Mouse (Mus musculus) midbrain, embryonic 14.5 days (tissue): ENCODE results near the gene F8a. TPM values are rescaled to one million over a fixed set of nuclear protein-coding genes. Genes with fewer than 3 reads are reported as not detected.
"Not testable (repeated sequence)": the region's sequence is repeated elsewhere in the genome, so short reads cannot be mapped to it uniquely, and the experiment has no call there.

Experiments used
- ATAC-seq: fragments of 200-750 bp; cut with Nextera tagmentation; 2 replicates; pipeline ENCODE4 v1.8.0; 2017; ENCODE audit warnings: moderate number of reproducible peaks, moderate library complexity; ENCODE audit not compliant: low FRiP score, low TSS enrichment
- DNase-seq: peaks from one replicate; pipeline ENCODE4 v3.0.0-alpha.2; 2015
- H3K27ac ChIP-seq: fragments of 300-500 bp; sonication (generic); replicated peaks from 2 replicates; pipeline ENCODE4 v1.5.1; 2014; ENCODE audit warnings: mild to moderate bottlenecking, low read depth, low read length, moderate library complexity
- H3K27me3 ChIP-seq: fragments of 300-500 bp; sonication (generic); 2 replicates; pipeline ENCODE4 v1.6.1; 2014; ENCODE audit warnings: low read length, control low read depth, mixed read lengths; ENCODE audit not compliant: control insufficient read depth, insufficient read depth
- H3K36me3 ChIP-seq: fragments of 300-500 bp; sonication (generic); 2 replicates; pipeline ENCODE4 v1.6.1; 2014; ENCODE audit warnings: low read length, control low read depth; ENCODE audit not compliant: control insufficient read depth, insufficient read depth
- H3K4me1 ChIP-seq: fragments of 300-500 bp; sonication (generic); 2 replicates; pipeline ENCODE4 v1.6.1; 2014; ENCODE audit warnings: mild to moderate bottlenecking, antibody characterized with exemption, low read length, control low read depth; ENCODE audit not compliant: control insufficient read depth, insufficient read depth
- H3K4me2 ChIP-seq: fragments of 300-500 bp; sonication (generic); 2 replicates; pipeline ENCODE4 v1.6.1; 2014; ENCODE audit warnings: mild to moderate bottlenecking, low read length, moderate library complexity
- H3K4me3 ChIP-seq: fragments of 300-500 bp; sonication (generic); replicated peaks from 2 replicates; pipeline ENCODE4 v1.5.1; 2014; ENCODE audit warnings: low read depth, low read length
- H3K9ac ChIP-seq: fragments of 300-500 bp; sonication (generic); replicated peaks from 2 replicates; pipeline ENCODE4 v1.6.1; 2014; ENCODE audit warnings: mild to moderate bottlenecking, low read length, moderate library complexity
- H3K9me3 ChIP-seq: fragments of 300-500 bp; sonication (generic); 2 replicates; pipeline ENCODE4 v1.6.1; 2016; ENCODE audit warnings: low read length, control low read depth, mixed read lengths; ENCODE audit not compliant: control insufficient read depth
- WGBS: fragments of 180-500 bp; shearing (Covaris S2); extraction: QIAGEN DNeasy Blood & Tissue Kit; methylation state at CpG from one replicate; pipeline ENCODE4 v1.1.7; 2014; 5-methylcytosine and 5-hydroxymethylcytosine counted together
- polyA plus RNA-seq: library from polyadenylated mRNA; unstranded; fragments of >200 nt; fragmentation: Nextera tagmentation; extraction: Ambion mirVana; gene quantifications from 2 replicates; pipeline ENCODE4 v1.2.1, GENCODE M21; 2014

The F8a gene
- polyA plus RNA-seq: 30.3 and 34.9 TPM in 2 replicates

- peak within 1 kb of the TSS; percentile 58 for H3K4me2 ChIP-seq
- H3K9ac ChIP-seq: peak within 1 kb of the TSS; percentile 72
- ATAC-seq (peak; percentile 94), DNase-seq (peak; percentile 88)
- peak within 1 kb of the TSS; percentile 57 for H3K4me3 ChIP-seq
- no peaks in the 10 kb centered on the region for H3K9me3 ChIP-seq
- peak within 1 kb of the TSS; percentile 92 for H3K27ac ChIP-seq
- WGBS: 24% methylated on average over 39 of the region's 39 CpGs
- no peaks in the 10 kb centered on the region for H3K27me3 ChIP-seq
- H3K36me3 ChIP-seq: no peaks in the 10 kb centered on the region
- H3K4me1 ChIP-seq: no peaks in the 10 kb centered on the region
Observed at GRCm38 (mm10) chrX:73227914-73228605, at the start of gene F8a. TSS of gene F8a (plus strand) at chrX:73228291.

GRCm38 (mm10) chrX:73191934-73192333 lies 36.2 kb upstream of the F8a start, which contains the start of gene Xlr3b:
TSS of gene Xlr3b (plus strand) at chrX:73192207.
- not testable (repeated sequence) for H3K36me3 ChIP-seq, H3K4me1 ChIP-seq, H3K4me2 ChIP-seq, ATAC-seq, H3K4me3 ChIP-seq, H3K9ac ChIP-seq, H3K27me3 ChIP-seq, H3K27ac ChIP-seq, H3K9me3 ChIP-seq
- 80% methylated on average over 12 of the region's 12 CpGs for WGBS
- peak; percentile 0 for DNase-seq

GRCm38 (mm10) chrX:73213819-73214564 lies 14.1 kb upstream of the F8a start, which contains the start of gene Xlr4b:
TSS of gene Xlr4b (plus strand) at chrX:73214333.
- H3K9me3 ChIP-seq, H3K4me3 ChIP-seq, H3K4me1 ChIP-seq, H3K4me2 ChIP-seq, H3K27me3 ChIP-seq, DNase-seq, ATAC-seq, H3K36me3 ChIP-seq, H3K27ac ChIP-seq, H3K9ac ChIP-seq: not testable (repeated sequence)
- 80% methylated on average over 13 of the region's 19 CpGs for WGBS

GRCm38 (mm10) chrX:73225365-73225764 lies 2.7 kb upstream of the F8a start:
- Histone ChIP-seq H3K9ac (no peak overlapping the region), H3K27ac (no peak overlapping the region), H3K36me3 (no peaks in the 10 kb centered on the region), H3K9me3 (no peaks in the 10 kb centered on the region), H3K27me3 (no peaks in the 10 kb centered on the region), H3K4me3 (no peak overlapping the region), H3K4me1 (no peaks in the 10 kb centered on the region), H3K4me2 (no peak overlapping the region)
- 56% methylated on average over 1 of the region's 1 CpGs for WGBS
- DNase-seq: no peak
- ATAC-seq: no peak

- peak overlapping the region; percentile 58 for H3K4me2 ChIP-seq
- DNase-seq: peak; percentile 76
- H3K27me3 ChIP-seq: no peaks in the 10 kb centered on the region
- peak overlapping the region; percentile 57 for H3K4me3 ChIP-seq
- H3K4me1 ChIP-seq: no peaks in the 10 kb centered on the region
- peak overlapping the region; percentile 72 for H3K9ac ChIP-seq
- peak overlapping the region; percentile 92 for H3K27ac ChIP-seq
- 21% methylated on average over 40 of the region's 51 CpGs for WGBS
- H3K36me3 ChIP-seq: no peaks in the 10 kb centered on the region
- no peaks in the 10 kb centered on the region for H3K9me3 ChIP-seq
- ATAC-seq: peak; percentile 72
Observed at GRCm38 (mm10) chrX:73228606-73229214, 619 bp downstream of the F8a start.

- H3K27me3 ChIP-seq: no peaks in the 10 kb centered on the region
- 19% methylated on average over 3 of the region's 3 CpGs for WGBS
- H3K36me3 ChIP-seq: no peaks in the 10 kb centered on the region
- H3K9me3 ChIP-seq: no peaks in the 10 kb centered on the region
- peak overlapping the region; percentile 92 for H3K27ac ChIP-seq
- H3K4me2 ChIP-seq: peak overlapping the region; percentile 58
- no peak for ATAC-seq
- peak overlapping the region; percentile 72 for H3K9ac ChIP-seq
- DNase-seq: no peak
- no peaks in the 10 kb centered on the region for H3K4me1 ChIP-seq
- H3K4me3 ChIP-seq: peak overlapping the region; percentile 57
Observed at GRCm38 (mm10) chrX:73229288-73229687, 1.2 kb downstream of the F8a start.

GRCm38 (mm10) chrX:73242821-73243325 lies 14.8 kb downstream of the F8a start, which contains the start of gene Xlr4c:
TSS of gene Xlr4c (minus strand) at chrX:73243130.
- not testable (repeated sequence) for H3K36me3 ChIP-seq, DNase-seq, H3K27me3 ChIP-seq, H3K9me3 ChIP-seq, H3K9ac ChIP-seq, H3K27ac ChIP-seq, ATAC-seq, H3K4me3 ChIP-seq, H3K4me1 ChIP-seq, H3K4me2 ChIP-seq
- 88% methylated on average over 12 of the region's 14 CpGs for WGBS

GRCm38 (mm10) chrX:73262428-73262827 lies 34.3 kb downstream of the F8a start:
- H3K4me2 ChIP-seq, H3K9me3 ChIP-seq, H3K27ac ChIP-seq, H3K4me3 ChIP-seq, H3K4me1 ChIP-seq, H3K36me3 ChIP-seq, ATAC-seq, DNase-seq, H3K9ac ChIP-seq, H3K27me3 ChIP-seq: not testable (repeated sequence)
- 89% methylated on average over 1 of the region's 2 CpGs for WGBS
